Mouse (Mus musculus): ENCODE data around the gene Taf8. TPM values are rescaled to one million over a fixed set of nuclear protein-coding genes. Genes with fewer than 3 reads are reported as not detected.

The Taf8 gene
- polyA plus RNA-seq, 1 experiment = 32.2 TPM

DNA sequence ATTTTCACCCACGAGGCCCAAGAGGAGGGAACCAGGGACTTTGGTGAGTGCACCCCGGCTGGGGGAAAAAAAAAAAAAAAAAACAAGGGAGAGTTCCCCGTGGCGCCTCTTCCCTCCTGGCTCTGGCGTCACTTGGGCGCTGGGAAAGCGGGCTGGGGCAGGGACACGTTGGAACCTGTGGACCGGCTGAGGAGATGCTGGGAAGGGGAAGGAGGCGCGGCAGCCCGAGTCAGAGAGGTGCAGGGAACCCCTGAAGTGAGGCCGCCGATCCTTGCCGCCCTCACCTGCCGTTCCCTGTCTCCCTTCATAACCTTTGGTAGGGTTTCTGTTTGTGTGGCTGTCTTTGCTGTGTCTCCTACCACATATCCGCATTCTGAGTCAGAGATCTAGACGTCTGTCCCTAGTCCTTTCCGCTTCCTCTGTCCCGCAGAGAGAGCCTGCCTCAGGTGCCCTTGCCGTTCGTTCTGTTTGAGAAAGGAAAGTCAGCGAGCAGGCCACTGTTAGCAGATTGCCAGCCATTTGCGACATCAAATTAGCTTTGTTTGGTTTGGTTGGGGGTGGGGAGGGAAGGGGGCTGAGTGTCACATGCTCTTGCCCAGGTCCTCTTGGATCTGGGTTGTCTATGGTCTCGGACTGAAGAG lies 65.1 kb downstream of the Taf8 start, which contains the start of gene 1700001C19Rik:
1700001C19Rik (minus strand) TSS at position 470 of the 641 bp plus-strand sequence.
- WGBS = 4% methylated on average over 25 of the region's 25 CpGs
- peak within 1 kb of the TSS; percentile 38 for H3K4me3 ChIP-seq (replicated peaks; ENCODE audit: control insufficient read depth, low read depth, low read length)
- no peak for TF ChIP-seq POLR2A (IDR thresholded peaks at IDR 0.05; ENCODE audit: borderline replicate concordance, control insufficient read depth, low read depth, low read length)
- TF ChIP-seq CTCF (IDR thresholded peaks at IDR 0.05; ENCODE audit: control insufficient read depth, insufficient read depth, low read length) = no peak
- no peak within 1 kb of the TSS for H3K27ac ChIP-seq (ENCODE audit: control insufficient read depth, insufficient read depth, low read depth, low read length, poor library complexity)
- H3K4me1 ChIP-seq (ENCODE audit: control insufficient read depth, insufficient read depth, low read length) = peaks cover 2% of the 10 kb centered on the region; the same call in 1 of the 2 replicates

DNA sequence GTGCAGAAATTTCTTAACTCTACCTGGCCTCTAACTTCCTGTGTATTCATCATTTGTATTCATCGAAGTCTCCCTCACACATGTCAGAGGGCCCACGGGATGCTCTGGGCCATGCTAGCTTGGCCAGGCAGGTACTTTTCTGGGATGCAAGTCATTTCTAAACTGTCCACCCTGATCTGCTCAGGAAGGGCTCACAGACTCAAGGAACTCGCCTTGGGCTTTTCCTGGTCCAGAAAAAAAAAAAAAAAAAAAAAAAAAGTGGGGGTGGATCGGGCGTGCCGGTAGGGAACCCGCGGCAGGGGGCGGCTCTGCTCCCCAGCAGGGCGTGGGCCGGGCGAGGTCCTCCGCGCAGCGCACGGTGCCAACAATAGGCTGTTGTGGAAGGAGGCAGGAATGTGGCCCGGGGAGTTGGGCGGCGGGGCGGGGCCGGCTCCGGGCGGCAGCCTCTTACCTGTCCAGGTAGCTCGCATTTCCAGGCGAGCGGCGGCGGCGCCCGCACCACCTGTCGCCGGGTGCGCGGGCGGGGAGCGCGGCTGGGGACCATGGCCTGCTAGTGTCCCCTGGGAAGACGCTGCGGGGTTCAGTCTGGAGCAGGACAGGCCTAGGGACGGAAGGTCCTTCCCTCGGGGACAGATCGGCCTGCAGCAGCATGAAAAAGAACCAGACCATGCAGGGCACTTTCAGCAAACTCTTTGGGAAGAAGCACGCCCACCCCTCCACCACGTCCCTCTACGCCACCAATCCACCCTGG lies 65.8 kb downstream of the Taf8 start, which contains the start of gene AI661453:
AI661453 (plus strand) TSS at position 460 of the 751 bp plus-strand sequence.
- Histone ChIP-seq H3K4me1 (ENCODE audit: control insufficient read depth, insufficient read depth, low read length) (peaks cover 2% of the 10 kb centered on the region; the same call in 1 of the 2 replicates), H3K4me3 (replicated peaks; ENCODE audit: control insufficient read depth, low read depth, low read length) (peak within 1 kb of the TSS; percentile 38), H3K27ac (ENCODE audit: control insufficient read depth, insufficient read depth, low read depth, low read length, poor library complexity) (no peak within 1 kb of the TSS)
- TF ChIP-seq CTCF (IDR thresholded peaks at IDR 0.05; ENCODE audit: control insufficient read depth, insufficient read depth, low read length) (no peak), POLR2A (IDR thresholded peaks at IDR 0.05; ENCODE audit: borderline replicate concordance, control insufficient read depth, low read depth, low read length) (no peak)
- 1% methylated on average over 45 of the region's 45 CpGs for WGBS

Other genes starting within 250 kb of the Taf8 start
- gene Mrps10, start 133.4 kb downstream of the Taf8 start, polyA plus RNA-seq (2011; ENCODE audit: insufficient read depth, insufficient read length, low replicate concordance, missing spikeins) = 18.4 and 31.9 TPM in 2 replicates
- 0.61 and 1.2 TPM in 2 replicates for gene Guca1b, start 116.9 kb downstream of the Taf8 start, polyA plus RNA-seq (2011; ENCODE audit: insufficient read depth, insufficient read length, low replicate concordance, missing spikeins)
- 1.8 TPM in 1 of 2 replicates, not detected in the other for gene Guca1a, start 101.7 kb downstream of the Taf8 start, polyA plus RNA-seq (2011; ENCODE audit: insufficient read depth, insufficient read length, low replicate concordance, missing spikeins)
- 0.30 and 0.68 TPM in 2 replicates for gene AI661453, start 65.7 kb downstream of the Taf8 start, polyA plus RNA-seq (2011; ENCODE audit: insufficient read depth, insufficient read length, low replicate concordance, missing spikeins)
- 1.4 and 1.5 TPM in 2 replicates for gene 1700001C19Rik, start 64.9 kb downstream of the Taf8 start, polyA plus RNA-seq (2011; ENCODE audit: insufficient read depth, insufficient read length, low replicate concordance, missing spikeins)
- 356 and 417 TPM in 2 replicates for gene Ccnd3, start 2.8 kb upstream of the Taf8 start, polyA plus RNA-seq (2011; ENCODE audit: insufficient read depth, insufficient read length, low replicate concordance, missing spikeins)
- gene Bysl, start 109.2 kb upstream of the Taf8 start, polyA plus RNA-seq (2011; ENCODE audit: insufficient read depth, insufficient read length, low replicate concordance, missing spikeins) = 5.8 and 9.5 TPM in 2 replicates
- 18.0 and 21.2 TPM in 2 replicates for gene Med20, start 109.3 kb upstream of the Taf8 start, polyA plus RNA-seq (2011; ENCODE audit: insufficient read depth, insufficient read length, low replicate concordance, missing spikeins)
- 3.0 and 5.1 TPM in 2 replicates for gene Gm20517, start 109.3 kb upstream of the Taf8 start, polyA plus RNA-seq (2011; ENCODE audit: insufficient read depth, insufficient read length, low replicate concordance, missing spikeins)
- 9.3 and 10.3 TPM in 2 replicates for gene Usp49, start 128.4 kb upstream of the Taf8 start, polyA plus RNA-seq (2011; ENCODE audit: insufficient read depth, insufficient read length, low replicate concordance, missing spikeins)
- gene Tomm6, start 186.1 kb upstream of the Taf8 start, polyA plus RNA-seq (2011; ENCODE audit: insufficient read depth, insufficient read length, low replicate concordance, missing spikeins) = 127 and 178 TPM in 2 replicates
- gene Frs3, start 186.7 kb upstream of the Taf8 start, polyA plus RNA-seq (2011; ENCODE audit: insufficient read depth, insufficient read length, low replicate concordance, missing spikeins) = not detected in 2 replicates
- not detected in 2 replicates for gene Gm21981, start 192.2 kb upstream of the Taf8 start, polyA plus RNA-seq (2011; ENCODE audit: insufficient read depth, insufficient read length, low replicate concordance, missing spikeins)
- not detected in 2 replicates for gene Prickle4, start 192.4 kb upstream of the Taf8 start, polyA plus RNA-seq (2011; ENCODE audit: insufficient read depth, insufficient read length, low replicate concordance, missing spikeins)
- 1.1 TPM in 1 of 2 replicates, not detected in the other for gene Pgc, start 224.6 kb upstream of the Taf8 start, polyA plus RNA-seq (2011; ENCODE audit: insufficient read depth, insufficient read length, low replicate concordance, missing spikeins)
- gene Tfeb, start 234.7 kb upstream of the Taf8 start, polyA plus RNA-seq (2011; ENCODE audit: insufficient read depth, insufficient read length, low replicate concordance, missing spikeins) = 22.6 and 43.7 TPM in 2 replicates